Mouse (Mus musculus) midbrain, embryonic 14.5 days (tissue): ENCODE data around the gene Ap3b2. TPM values are rescaled to one million over a fixed set of nuclear protein-coding genes. Genes with fewer than 3 reads are reported as not detected.
"Not testable (repeated sequence)": the region's sequence is repeated elsewhere in the genome, so short reads cannot be mapped to it uniquely, and the experiment has no call there.

Source experiments
- ATAC-seq: fragments of 200-750 bp; cut with Nextera tagmentation; 2 replicates; pipeline ENCODE4 v1.8.0; 2017; ENCODE audit warnings: moderate number of reproducible peaks, moderate library complexity; ENCODE audit not compliant: low FRiP score, low TSS enrichment
- DNase-seq: peaks from one replicate; pipeline ENCODE4 v3.0.0-alpha.2; 2015
- H3K27ac ChIP-seq: fragments of 300-500 bp; sonication (generic); replicated peaks from 2 replicates; pipeline ENCODE4 v1.5.1; 2014; ENCODE audit warnings: mild to moderate bottlenecking, low read depth, low read length, moderate library complexity
- H3K27me3 ChIP-seq: fragments of 300-500 bp; sonication (generic); 2 replicates; pipeline ENCODE4 v1.6.1; 2014; ENCODE audit warnings: low read length, control low read depth, mixed read lengths; ENCODE audit not compliant: control insufficient read depth, insufficient read depth
- H3K36me3 ChIP-seq: fragments of 300-500 bp; sonication (generic); 2 replicates; pipeline ENCODE4 v1.6.1; 2014; ENCODE audit warnings: low read length, control low read depth; ENCODE audit not compliant: control insufficient read depth, insufficient read depth
- H3K4me1 ChIP-seq: fragments of 300-500 bp; sonication (generic); 2 replicates; pipeline ENCODE4 v1.6.1; 2014; ENCODE audit warnings: mild to moderate bottlenecking, antibody characterized with exemption, low read length, control low read depth; ENCODE audit not compliant: control insufficient read depth, insufficient read depth
- H3K4me2 ChIP-seq: fragments of 300-500 bp; sonication (generic); 2 replicates; pipeline ENCODE4 v1.6.1; 2014; ENCODE audit warnings: mild to moderate bottlenecking, low read length, moderate library complexity
- H3K4me3 ChIP-seq: fragments of 300-500 bp; sonication (generic); replicated peaks from 2 replicates; pipeline ENCODE4 v1.5.1; 2014; ENCODE audit warnings: low read depth, low read length
- H3K9ac ChIP-seq: fragments of 300-500 bp; sonication (generic); replicated peaks from 2 replicates; pipeline ENCODE4 v1.6.1; 2014; ENCODE audit warnings: mild to moderate bottlenecking, low read length, moderate library complexity
- H3K9me3 ChIP-seq: fragments of 300-500 bp; sonication (generic); 2 replicates; pipeline ENCODE4 v1.6.1; 2016; ENCODE audit warnings: low read length, control low read depth, mixed read lengths; ENCODE audit not compliant: control insufficient read depth
- WGBS: fragments of 180-500 bp; shearing (Covaris S2); extraction: QIAGEN DNeasy Blood & Tissue Kit; methylation state at CpG from one replicate; pipeline ENCODE4 v1.1.7; 2014; 5-methylcytosine and 5-hydroxymethylcytosine counted together
- polyA plus RNA-seq: library from polyadenylated mRNA; unstranded; fragments of >200 nt; fragmentation: Nextera tagmentation; extraction: Ambion mirVana; gene quantifications from 2 replicates; pipeline ENCODE4 v1.2.1, GENCODE M21; 2014

Gene Ap3b2
- polyA plus RNA-seq, 1 experiment from 2014 or later, result 125 TPM

GRCm38 (mm10) chr7:81492628-81493027 is 1.1 kb downstream of the Ap3b2 start:
- 30% methylated on average over 9 of the region's 9 CpGs for WGBS

DNA sequence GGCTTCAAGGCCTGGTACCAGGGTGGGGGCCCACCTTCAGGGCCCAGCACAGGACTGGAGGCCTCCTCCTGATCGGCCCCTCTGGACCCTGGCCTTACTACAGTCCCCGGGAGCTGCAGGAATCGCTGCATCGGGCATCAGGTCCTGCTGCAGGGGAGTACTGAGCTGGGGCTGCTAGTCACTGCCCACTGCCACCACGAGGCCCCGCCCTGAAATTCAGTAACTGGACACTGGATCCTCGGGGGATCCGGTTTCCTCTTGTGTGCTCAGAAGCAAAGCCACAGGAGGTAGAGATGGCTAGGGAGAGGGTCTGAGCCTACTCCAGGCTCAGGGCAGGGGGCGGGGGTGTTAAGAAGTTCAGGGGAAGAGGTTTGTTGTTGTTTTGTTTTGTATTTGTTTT is 4.1 kb downstream of the Ap3b2 start:
- Histone ChIP-seq H3K9me3 (no peaks in the 10 kb centered on the region), H3K36me3 (peaks cover under 1% of the 10 kb centered on the region; the same call in 1 of the 2 replicates), H3K4me3 (no peak overlapping the region), H3K27me3 (no peaks in the 10 kb centered on the region), H3K4me1 (peaks cover 22% of the 10 kb centered on the region), H3K27ac (no peak overlapping the region), H3K4me2 (no peak overlapping the region), H3K9ac (no peak overlapping the region)
- ATAC-seq (no peak), DNase-seq (no peak)
- 9% methylated on average over 9 of the region's 9 CpGs for WGBS

More at GRCm38 (mm10) chr7:81492628-81493027, 1.1 kb downstream of the Ap3b2 start:
- Histone ChIP-seq H3K36me3 (no peaks in the 10 kb centered on the region), H3K9me3 (no peaks in the 10 kb centered on the region), H3K4me1 (peaks cover 22% of the 10 kb centered on the region), H3K4me2 (peak overlapping the region; percentile 70), H3K27me3 (no peaks in the 10 kb centered on the region), H3K9ac (peak overlapping the region; percentile 97), H3K27ac (peak overlapping the region; percentile 98), H3K4me3 (peak overlapping the region; percentile 82)
- peak; percentile 8 for DNase-seq
- ATAC-seq, result no peak

DNA sequence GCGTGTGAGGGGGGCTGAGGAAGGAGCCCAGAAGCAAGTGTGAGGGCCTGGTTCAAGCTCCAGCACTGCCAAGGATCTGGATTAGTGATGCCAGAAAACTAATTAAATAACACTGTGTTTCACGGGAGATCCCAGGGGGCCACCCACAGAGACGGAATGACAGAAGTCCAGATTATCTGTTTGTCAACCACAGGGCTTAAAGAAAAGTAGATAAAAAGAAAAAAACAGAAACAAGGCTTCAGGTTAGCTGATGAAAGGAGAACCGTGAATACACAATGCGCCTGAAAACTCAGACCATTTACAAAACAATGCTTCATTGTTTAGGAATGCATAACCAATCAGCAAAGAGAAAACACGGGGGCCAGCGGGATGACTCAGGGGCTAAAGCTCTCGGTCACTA is 12.9 kb downstream of the Ap3b2 start:
- H3K27ac ChIP-seq, result no peak overlapping the region
- no peaks in the 10 kb centered on the region for H3K9me3 ChIP-seq
- no peak for ATAC-seq
- DNase-seq, result peak; percentile 46
- H3K4me1 ChIP-seq, result no peaks in the 10 kb centered on the region
- H3K4me2 ChIP-seq, result no peak overlapping the region
- no peak overlapping the region for H3K4me3 ChIP-seq
- 0 out of 2 replicates have a peak, but pooled peaks cover 4% of the 10 kb centered on the region for H3K27me3 ChIP-seq
- under 1% methylated on average over 7 of the region's 8 CpGs for WGBS
- no peak overlapping the region for H3K9ac ChIP-seq
- H3K36me3 ChIP-seq, result peaks cover 47% of the 10 kb centered on the region

- H3K4me3 ChIP-seq, result no peak overlapping the region
- H3K4me1 ChIP-seq, result no peaks in the 10 kb centered on the region
- DNase-seq, result no peak
- peaks cover 58% of the 10 kb centered on the region for H3K36me3 ChIP-seq
- H3K27me3 ChIP-seq, result 0 out of 2 replicates have a peak, but pooled peaks cover 4% of the 10 kb centered on the region
- H3K9me3 ChIP-seq, result no peaks in the 10 kb centered on the region
- no peak overlapping the region for H3K4me2 ChIP-seq
- H3K9ac ChIP-seq, result no peak overlapping the region
- no peak overlapping the region for H3K27ac ChIP-seq
- no peak for ATAC-seq
- WGBS, result 81% methylated on average over 3 of the region's 3 CpGs
These were observed 14.1 kb downstream of the Ap3b2 start for GRCm38 (mm10) chr7:81479531-81480090.

GRCm38 (mm10) chr7:81478261-81478660 is 15.5 kb downstream of the Ap3b2 start:
- peaks cover 56% of the 10 kb centered on the region for H3K36me3 ChIP-seq
- H3K27ac ChIP-seq, H3K27me3 ChIP-seq, DNase-seq, H3K4me2 ChIP-seq, H3K9me3 ChIP-seq, H3K4me1 ChIP-seq, H3K9ac ChIP-seq, H3K4me3 ChIP-seq, ATAC-seq: not testable (repeated sequence)

DNA sequence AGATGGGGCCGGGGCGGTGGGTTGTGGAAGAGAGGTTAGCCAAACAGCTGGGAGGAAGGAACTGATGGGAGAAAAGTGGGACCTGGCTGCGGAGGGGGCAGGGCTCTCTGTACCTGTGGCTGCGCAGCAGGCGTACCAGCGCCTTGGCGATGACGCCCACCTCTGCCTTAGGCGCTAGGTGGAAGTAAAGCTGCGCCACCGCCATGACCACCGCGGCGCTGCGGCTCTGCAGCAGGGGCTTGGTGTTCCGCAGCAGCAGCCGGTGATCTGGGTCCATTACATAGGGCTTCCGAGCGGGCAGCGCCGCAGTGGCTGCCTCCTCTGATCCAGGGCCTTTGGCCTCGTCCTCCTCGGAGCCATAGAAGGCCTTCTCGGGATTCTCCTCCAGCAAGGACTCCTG is 16.9 kb downstream of the Ap3b2 start:
- peak; percentile 27; the same call in 1 of the 2 replicates for ATAC-seq
- no peak overlapping the region for H3K4me3 ChIP-seq
- 0 out of 2 replicates have a peak overlapping the region, but pooled peaks have one; percentile 6 for H3K4me2 ChIP-seq
- peaks cover 64% of the 10 kb centered on the region for H3K36me3 ChIP-seq
- no peaks in the 10 kb centered on the region for H3K4me1 ChIP-seq
- 7% methylated on average over 24 of the region's 24 CpGs for WGBS
- H3K9ac ChIP-seq, result no peak overlapping the region
- H3K27me3 ChIP-seq, result 0 out of 2 replicates have a peak, but pooled peaks cover 4% of the 10 kb centered on the region
- H3K9me3 ChIP-seq, result no peaks in the 10 kb centered on the region
- no peak overlapping the region for H3K27ac ChIP-seq
- peak; percentile 65 for DNase-seq

- 0 out of 2 replicates have a peak, but pooled peaks cover 4% of the 10 kb centered on the region for H3K27me3 ChIP-seq
- WGBS, result 84% methylated on average over 3 of the region's 3 CpGs
- H3K27ac ChIP-seq, result no peak overlapping the region
- H3K9ac ChIP-seq, result no peak overlapping the region
- ATAC-seq (no peak), DNase-seq (no peak)
- H3K36me3 ChIP-seq, result peaks cover 78% of the 10 kb centered on the region
- H3K4me3 ChIP-seq, result no peak overlapping the region
- H3K4me2 ChIP-seq, result no peak overlapping the region
- H3K9me3 ChIP-seq, result no peaks in the 10 kb centered on the region
- H3K4me1 ChIP-seq, result no peaks in the 10 kb centered on the region
These were observed 18.5 kb downstream of the Ap3b2 start for GRCm38 (mm10) chr7:81475221-81475620.

DNA sequence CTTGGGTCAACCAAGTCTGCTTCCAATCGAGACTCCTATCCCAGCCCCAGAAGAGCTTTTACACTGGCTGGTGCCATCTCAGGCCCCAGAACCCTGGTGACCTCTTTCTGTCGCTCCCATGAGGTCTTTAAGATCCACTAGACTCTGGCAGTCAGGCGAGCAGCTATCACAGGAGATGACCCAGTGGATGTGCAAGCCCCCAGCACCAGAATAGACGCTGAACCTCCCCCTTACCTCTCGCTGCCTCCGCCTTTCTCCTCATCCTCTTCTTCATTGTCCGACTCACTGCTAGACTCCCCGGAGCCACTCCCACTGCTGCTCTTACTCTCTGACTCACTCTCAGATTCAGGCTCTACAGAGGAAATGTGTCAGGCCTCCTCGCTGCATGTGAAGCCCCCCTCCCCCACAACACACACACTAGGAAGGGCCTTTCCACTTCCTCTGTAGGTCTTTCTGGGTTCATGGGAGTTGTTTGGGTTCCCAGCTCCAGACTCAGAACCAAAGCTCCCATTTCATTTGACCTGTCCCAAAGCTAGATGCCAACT is 28.7 kb downstream of the Ap3b2 start:
- no peak for ATAC-seq
- Histone ChIP-seq H3K4me3 (no peak overlapping the region), H3K27ac (no peak overlapping the region), H3K27me3 (no peaks in the 10 kb centered on the region), H3K4me2 (no peak overlapping the region), H3K36me3 (peaks cover 79% of the 10 kb centered on the region), H3K4me1 (no peaks in the 10 kb centered on the region), H3K9me3 (no peaks in the 10 kb centered on the region), H3K9ac (no peak overlapping the region)
- DNase-seq, result no peak
- 78% methylated on average over 9 of the region's 9 CpGs for WGBS

- no peak for ATAC-seq
- Histone ChIP-seq H3K27me3 (no peaks in the 10 kb centered on the region), H3K27ac (no peak overlapping the region), H3K4me2 (no peak overlapping the region), H3K4me3 (no peak overlapping the region), H3K9me3 (no peaks in the 10 kb centered on the region), H3K4me1 (no peaks in the 10 kb centered on the region), H3K9ac (no peak overlapping the region), H3K36me3 (peaks cover 73% of the 10 kb centered on the region)
- DNase-seq, result peak; percentile 32
- 9% methylated on average over 4 of the region's 4 CpGs for WGBS
These were observed 29.6 kb downstream of the Ap3b2 start for GRCm38 (mm10) chr7:81464116-81464515.
